Mouse (Mus musculus) heart, adult 2 months (tissue): ENCODE measurements at regions not wholly inside any gene's neighbourhood (a gene's known extent, or its start where the extent isn't known, plus 50 kb on each side); places are given as distances from the start of the nearest gene placed in this dataset.

Experiments
- CTCF ChIP-seq: fragments of 200-600 bp; IDR thresholded peaks from 2 replicates; pipeline ENCODE4 v1.8.1; 2022; ENCODE audit warnings: antibody characterized with exemption, mild to moderate bottlenecking, moderate library complexity
- POLR2A ChIP-seq: fragments of 200-500 bp; IDR thresholded peaks from 2 replicates; pipeline ENCODE4 v1.6.1; 2011; ENCODE audit warnings: mild to moderate bottlenecking, low read depth, low read length, control low read depth; ENCODE audit not compliant: insufficient read depth

DNA sequence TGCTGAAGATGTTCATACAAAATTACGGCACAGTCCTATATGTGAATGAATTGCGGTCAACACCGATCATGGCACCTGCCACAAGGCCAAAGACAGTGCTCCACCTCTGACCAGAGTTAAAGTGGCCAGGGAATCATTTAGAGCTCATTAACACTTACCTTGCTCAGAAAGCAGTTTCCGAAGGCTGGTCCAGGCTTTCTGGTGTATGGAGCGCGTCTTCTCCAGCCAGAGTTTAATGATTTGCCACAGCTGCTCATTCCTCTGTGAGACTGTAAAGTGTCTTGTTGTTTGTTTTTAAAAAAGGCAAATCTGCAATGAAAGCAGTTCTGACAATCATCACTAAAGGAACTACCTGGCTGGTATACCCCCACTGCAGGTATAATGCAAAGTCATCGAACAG is 256.7 kb downstream of the Nfkbiz start:
- TF ChIP-seq CTCF (no peak), POLR2A (no peak)
